Mouse (Mus musculus): ENCODE data around the gene Fam83e. TPM values are rescaled to one million over a fixed set of nuclear protein-coding genes. Genes with fewer than 3 reads are reported as not detected.

Gene Fam83e
- polyA plus RNA-seq, 1 experiment from 2014 or later, result 1.1 TPM

DNA sequence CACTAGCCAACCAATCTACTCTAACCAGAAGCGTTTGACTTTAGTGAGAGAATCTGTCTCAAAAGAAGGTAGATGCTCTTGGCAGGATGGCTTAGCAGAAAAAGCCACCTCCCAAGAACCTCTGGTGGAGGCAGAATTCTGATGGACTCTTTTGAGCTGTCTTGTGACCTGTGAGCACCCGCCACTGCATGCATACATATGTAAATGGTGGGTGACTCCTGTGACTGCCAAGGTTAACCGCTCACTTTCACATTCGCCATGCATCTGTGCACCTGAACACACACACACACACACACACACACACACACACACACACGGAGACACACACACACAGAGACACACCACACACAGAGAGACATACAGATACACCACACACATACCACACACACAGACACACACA is 26.4 kb downstream of the Fam83e start:
- Histone ChIP-seq H3K9me3 (ENCODE audit: low read length) (no peaks in the 10 kb centered on the region; the same call in 1 of the 2 replicates), H3K4me1 (ENCODE audit: insufficient read depth, low read length) (peaks cover 10% of the 10 kb centered on the region; the same call in 1 of the 2 replicates), H3K9ac (replicated peaks; ENCODE audit: low read length) (no peak overlapping the region), H3K36me3 (ENCODE audit: insufficient read depth, low read length) (no peaks in the 10 kb centered on the region), H3K27ac (ENCODE audit: low read length) (no peak overlapping the region), H3K4me2 (replicated peaks; ENCODE audit: low read depth, low read length) (no peak overlapping the region), H3K27me3 (ENCODE audit: insufficient read depth, low read length) (no peaks in the 10 kb centered on the region), H3K4me3 (ENCODE audit: low read length) (no peak overlapping the region)
- ATAC-seq (ENCODE audit: low FRiP score, low TSS enrichment), result no peak
- WGBS, result 89% methylated on average over 5 of the region's 5 CpGs

DNA sequence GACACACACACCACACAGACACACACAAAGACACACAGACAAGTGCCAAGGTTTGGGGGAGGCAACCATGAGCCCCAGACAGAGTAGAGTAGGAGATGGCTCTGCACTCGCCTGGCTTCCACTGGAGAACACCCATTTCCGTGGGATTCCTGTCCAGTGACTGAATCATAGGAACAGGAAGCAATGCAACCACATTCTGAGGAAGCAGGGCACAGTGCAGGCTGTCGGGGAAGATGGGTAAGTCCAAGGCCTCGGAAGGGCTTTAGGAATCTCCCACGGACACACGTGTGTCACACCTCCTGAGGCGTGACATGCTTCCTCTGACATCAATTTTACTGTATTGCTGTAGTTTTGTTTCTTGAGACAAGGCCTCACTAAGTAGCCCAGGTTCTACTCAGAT is 27.1 kb downstream of the Fam83e start:
- no peak overlapping the region for H3K27ac ChIP-seq (ENCODE audit: low read length)
- H3K36me3 ChIP-seq (ENCODE audit: insufficient read depth, low read length), result no peaks in the 10 kb centered on the region
- H3K4me2 ChIP-seq (replicated peaks; ENCODE audit: low read depth, low read length), result no peak overlapping the region
- WGBS, result 52% methylated on average over 7 of the region's 7 CpGs
- ATAC-seq (ENCODE audit: low FRiP score, low TSS enrichment), result no peak
- H3K4me3 ChIP-seq (ENCODE audit: low read length), result no peak overlapping the region
- no peaks in the 10 kb centered on the region for H3K27me3 ChIP-seq (ENCODE audit: insufficient read depth, low read length)
- H3K9ac ChIP-seq (replicated peaks; ENCODE audit: low read length), result no peak overlapping the region
- H3K4me1 ChIP-seq (ENCODE audit: insufficient read depth, low read length), result peaks cover 10% of the 10 kb centered on the region; the same call in 1 of the 2 replicates
- no peaks in the 10 kb centered on the region; the same call in 1 of the 2 replicates for H3K9me3 ChIP-seq (ENCODE audit: low read length)

DNA sequence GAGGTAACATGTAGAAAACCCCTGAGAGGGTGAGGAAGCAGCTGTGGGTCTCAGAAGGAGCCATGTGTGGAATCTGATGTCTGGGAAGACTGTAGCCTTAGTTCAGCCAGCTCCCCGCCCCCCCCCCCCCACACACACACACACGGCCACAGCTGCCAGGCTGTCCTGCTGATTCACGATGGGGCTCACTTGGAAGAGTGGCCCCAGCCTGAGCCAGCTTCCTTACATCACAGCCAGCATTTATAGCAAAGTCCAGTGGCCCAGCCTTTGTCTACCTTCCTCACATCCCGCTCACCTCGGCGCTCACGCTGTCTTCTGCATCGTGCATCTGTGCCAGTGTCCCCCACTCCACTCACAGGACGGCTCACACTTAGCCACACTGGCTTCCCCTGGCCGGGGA is 28.4 kb downstream of the Fam83e start:
- H3K4me3 ChIP-seq (ENCODE audit: low read length), result no peak overlapping the region
- no peaks in the 10 kb centered on the region for H3K36me3 ChIP-seq (ENCODE audit: insufficient read depth, low read length)
- no peak overlapping the region for H3K27ac ChIP-seq (ENCODE audit: low read length)
- 29% methylated on average over 9 of the region's 10 CpGs for WGBS
- H3K4me1 ChIP-seq (ENCODE audit: insufficient read depth, low read length), result peaks cover 10% of the 10 kb centered on the region; the same call in 1 of the 2 replicates
- no peak overlapping the region for H3K4me2 ChIP-seq (replicated peaks; ENCODE audit: low read depth, low read length)
- peak; percentile 46; the same call in 1 of the 2 replicates for ATAC-seq (ENCODE audit: low FRiP score, low TSS enrichment)
- H3K27me3 ChIP-seq (ENCODE audit: insufficient read depth, low read length), result no peaks in the 10 kb centered on the region
- H3K9ac ChIP-seq (replicated peaks; ENCODE audit: low read length), result 0 out of 2 replicates have a peak overlapping the region, but pooled peaks have one; percentile 37
- no peaks in the 10 kb centered on the region; the same call in 1 of the 2 replicates for H3K9me3 ChIP-seq (ENCODE audit: low read length)

DNA sequence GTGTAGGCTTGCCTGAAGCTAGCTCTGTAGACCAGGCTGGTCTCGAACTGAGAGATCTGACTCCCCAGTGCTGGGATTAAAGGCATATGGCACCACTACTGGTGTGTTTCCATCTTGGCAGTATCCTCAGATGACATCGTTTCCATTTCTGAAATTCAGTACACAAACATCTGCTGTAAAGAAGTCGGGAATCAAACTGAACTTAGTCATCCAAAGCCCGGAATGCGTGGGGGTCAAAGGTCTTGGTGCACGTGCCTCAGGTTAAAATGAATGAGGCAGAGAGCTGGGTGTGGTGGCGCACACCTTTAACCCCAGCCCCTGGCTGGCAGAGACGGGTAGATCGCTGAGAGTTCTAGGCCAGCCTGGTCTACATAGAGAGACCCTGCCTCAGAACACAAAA is 29.1 kb downstream of the Fam83e start:
- 55% methylated on average over 9 of the region's 9 CpGs for WGBS
- no peak for ATAC-seq (ENCODE audit: low FRiP score, low TSS enrichment)
- Histone ChIP-seq H3K27ac (ENCODE audit: low read length) (no peak overlapping the region), H3K4me3 (ENCODE audit: low read length) (no peak overlapping the region), H3K4me2 (replicated peaks; ENCODE audit: low read depth, low read length) (no peak overlapping the region), H3K27me3 (ENCODE audit: insufficient read depth, low read length) (no peaks in the 10 kb centered on the region), H3K4me1 (ENCODE audit: insufficient read depth, low read length) (peaks cover 10% of the 10 kb centered on the region; the same call in 1 of the 2 replicates), H3K9me3 (ENCODE audit: low read length) (no peaks in the 10 kb centered on the region; the same call in 1 of the 2 replicates), H3K9ac (replicated peaks; ENCODE audit: low read length) (no peak overlapping the region), H3K36me3 (ENCODE audit: insufficient read depth, low read length) (no peaks in the 10 kb centered on the region)

DNA sequence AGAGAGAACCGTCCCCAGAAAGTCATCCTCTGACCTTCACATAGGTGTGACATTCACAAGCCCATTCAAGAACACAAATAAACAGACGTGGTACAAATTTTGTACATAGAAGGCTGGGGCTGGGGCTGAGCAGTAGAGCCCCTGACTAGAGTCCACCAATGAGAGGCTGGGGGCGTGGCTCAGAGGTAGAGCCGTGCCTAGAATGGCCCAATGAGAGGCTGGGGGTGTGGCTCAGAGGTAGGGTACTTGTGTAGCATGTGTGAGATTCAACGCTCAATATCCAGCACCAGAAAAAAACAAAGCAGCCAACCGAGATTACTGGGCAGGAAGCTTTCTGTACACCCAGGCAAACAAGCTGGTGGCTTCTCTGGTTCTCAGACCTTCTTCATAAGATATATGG is 34.7 kb downstream of the Fam83e start:
- no peak for ATAC-seq (ENCODE audit: low FRiP score, low TSS enrichment)
- H3K4me3 ChIP-seq (ENCODE audit: low read length), result no peak overlapping the region
- H3K27ac ChIP-seq (ENCODE audit: low read length), result no peak overlapping the region

DNA sequence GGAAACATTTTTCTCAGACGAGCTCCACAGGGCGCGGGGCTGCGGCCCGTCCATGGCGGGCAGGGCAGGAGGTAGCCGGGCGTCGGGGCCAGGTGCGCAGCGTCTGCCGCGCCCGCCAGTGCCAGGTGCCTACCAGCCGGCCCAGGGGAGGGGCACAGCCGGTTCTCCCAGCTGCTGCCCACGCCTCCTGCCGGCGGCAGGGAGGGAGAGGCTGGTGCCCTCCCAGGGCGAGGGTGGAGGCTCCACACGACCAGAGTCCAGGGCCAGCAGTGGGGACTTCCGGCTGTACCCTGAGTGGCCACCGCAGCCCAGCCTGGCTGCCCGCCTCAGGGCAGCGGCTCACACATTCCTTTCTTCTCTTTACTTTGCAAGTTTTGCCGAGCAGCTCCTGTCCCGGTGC is 38.4 kb downstream of the Fam83e start:
- ATAC-seq (ENCODE audit: low FRiP score, low TSS enrichment), result peak; percentile 92
- H3K27me3 ChIP-seq (ENCODE audit: insufficient read depth, low read length), result peaks cover 21% of the 10 kb centered on the region
- peak overlapping the region; percentile 54 for H3K9ac ChIP-seq (replicated peaks; ENCODE audit: low read length)
- H3K4me1 ChIP-seq (ENCODE audit: insufficient read depth, low read length), result peaks cover 5% of the 10 kb centered on the region; the same call in 1 of the 2 replicates
- H3K4me2 ChIP-seq (replicated peaks; ENCODE audit: low read depth, low read length), result peak overlapping the region; percentile 53
- WGBS, result 3% methylated on average over 27 of the region's 27 CpGs
- no peaks in the 10 kb centered on the region for H3K9me3 ChIP-seq (ENCODE audit: low read length)
- no peaks in the 10 kb centered on the region for H3K36me3 ChIP-seq (ENCODE audit: insufficient read depth, low read length)
- H3K4me3 ChIP-seq (ENCODE audit: low read length), result peak overlapping the region; percentile 30
- H3K27ac ChIP-seq (ENCODE audit: low read length), result no peak overlapping the region

More for the DNA sequence above, 34.7 kb downstream of the Fam83e start:
- no peak overlapping the region for H3K9ac ChIP-seq (replicated peaks; ENCODE audit: low read length)
- H3K9me3 ChIP-seq (ENCODE audit: low read length), result no peaks in the 10 kb centered on the region
- peaks cover 5% of the 10 kb centered on the region; the same call in 1 of the 2 replicates for H3K4me1 ChIP-seq (ENCODE audit: insufficient read depth, low read length)
- H3K27me3 ChIP-seq (ENCODE audit: insufficient read depth, low read length), result peaks cover 21% of the 10 kb centered on the region
- no peak overlapping the region for H3K4me2 ChIP-seq (replicated peaks; ENCODE audit: low read depth, low read length)
- WGBS, result 55% methylated on average over 6 of the region's 6 CpGs
- no peaks in the 10 kb centered on the region for H3K36me3 ChIP-seq (ENCODE audit: insufficient read depth, low read length)

DNA sequence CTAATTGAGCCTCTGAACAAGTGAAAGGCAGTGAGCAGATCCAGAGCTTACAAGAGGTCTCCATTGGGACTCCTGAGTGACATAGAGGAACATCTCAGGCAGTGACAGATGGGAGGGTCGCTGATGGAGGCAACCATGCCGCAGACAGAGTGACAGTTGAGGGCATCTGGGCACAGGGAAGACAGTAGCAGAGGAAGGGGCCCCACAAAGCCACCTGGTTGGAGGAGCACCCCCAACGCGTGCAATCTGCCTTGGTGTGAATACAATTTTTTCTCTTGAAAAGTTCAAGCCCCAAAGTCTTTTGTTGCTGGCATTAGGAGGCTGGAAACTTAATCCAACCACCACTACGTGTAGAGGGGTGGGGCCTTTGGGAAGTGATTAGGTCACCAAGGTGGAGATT is 39.1 kb downstream of the Fam83e start:
- Histone ChIP-seq H3K9ac (replicated peaks; ENCODE audit: low read length) (no peak overlapping the region), H3K27me3 (ENCODE audit: insufficient read depth, low read length) (peaks cover 21% of the 10 kb centered on the region), H3K9me3 (ENCODE audit: low read length) (no peaks in the 10 kb centered on the region), H3K4me3 (ENCODE audit: low read length) (no peak overlapping the region), H3K27ac (ENCODE audit: low read length) (no peak overlapping the region), H3K4me2 (replicated peaks; ENCODE audit: low read depth, low read length) (no peak overlapping the region), H3K4me1 (ENCODE audit: insufficient read depth, low read length) (peaks cover 5% of the 10 kb centered on the region; the same call in 1 of the 2 replicates), H3K36me3 (ENCODE audit: insufficient read depth, low read length) (no peaks in the 10 kb centered on the region)
- 65% methylated on average over 5 of the region's 5 CpGs for WGBS
- ATAC-seq (ENCODE audit: low FRiP score, low TSS enrichment), result 0 out of 2 replicates have a peak, but pooled peaks have one; percentile 9

DNA sequence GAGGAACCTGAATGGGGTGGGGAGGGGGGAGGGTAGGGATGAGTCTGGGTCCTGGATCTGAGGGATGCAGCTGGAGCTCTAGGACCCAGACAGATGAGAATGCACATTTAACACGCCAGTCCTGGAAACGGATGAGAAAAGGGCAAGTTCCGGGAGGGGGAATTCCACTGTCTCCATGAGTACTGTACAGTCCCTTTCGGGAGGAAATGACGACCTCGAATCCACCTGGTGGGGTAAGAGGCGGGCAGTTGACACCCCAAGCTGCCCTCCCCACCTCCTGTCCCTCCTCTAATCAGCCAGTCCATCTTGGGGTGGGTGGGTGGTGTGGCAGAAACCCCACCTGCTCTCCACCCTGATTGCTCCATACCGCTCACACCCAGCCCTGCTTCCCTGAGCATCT is 45.0 kb downstream of the Fam83e start:
- Histone ChIP-seq H3K36me3 (ENCODE audit: insufficient read depth, low read length) (no peaks in the 10 kb centered on the region), H3K27ac (ENCODE audit: low read length) (no peak overlapping the region), H3K9ac (replicated peaks; ENCODE audit: low read length) (no peak overlapping the region), H3K4me3 (ENCODE audit: low read length) (no peak overlapping the region), H3K27me3 (ENCODE audit: insufficient read depth, low read length) (no peaks in the 10 kb centered on the region), H3K9me3 (ENCODE audit: low read length) (no peaks in the 10 kb centered on the region), H3K4me1 (ENCODE audit: insufficient read depth, low read length) (no peaks in the 10 kb centered on the region), H3K4me2 (replicated peaks; ENCODE audit: low read depth, low read length) (no peak overlapping the region)
- 51% methylated on average over 8 of the region's 8 CpGs for WGBS
- ATAC-seq (ENCODE audit: low FRiP score, low TSS enrichment), result no peak

DNA sequence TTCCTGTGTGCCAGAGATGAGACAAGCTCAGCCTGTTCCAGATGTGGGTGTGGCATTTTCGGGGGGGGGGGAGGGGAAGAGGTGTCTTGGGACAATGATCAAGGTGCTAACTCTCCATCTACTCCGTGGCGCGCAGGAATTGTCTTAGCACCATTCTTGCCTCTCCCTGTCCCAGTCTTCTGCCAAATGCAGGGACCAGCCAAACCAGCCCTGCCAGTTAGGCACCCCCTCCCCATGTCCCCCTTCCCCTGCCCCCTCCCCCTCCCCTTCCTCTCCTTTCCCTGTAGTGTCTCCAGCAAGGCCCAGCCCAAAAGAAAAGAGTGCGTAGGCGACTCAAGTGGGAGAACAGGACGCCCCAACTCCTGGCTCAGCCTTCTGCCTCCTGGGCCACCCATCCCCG is 45.8 kb downstream of the Fam83e start:
- H3K4me2 ChIP-seq (replicated peaks; ENCODE audit: low read depth, low read length), result no peak overlapping the region
- 0 out of 2 replicates have a peak, but pooled peaks have one; percentile 12 for ATAC-seq (ENCODE audit: low FRiP score, low TSS enrichment)
- no peaks in the 10 kb centered on the region for H3K4me1 ChIP-seq (ENCODE audit: insufficient read depth, low read length)
- H3K27ac ChIP-seq (ENCODE audit: low read length), result no peak overlapping the region
- WGBS, result 43% methylated on average over 6 of the region's 8 CpGs
- H3K9ac ChIP-seq (replicated peaks; ENCODE audit: low read length), result no peak overlapping the region
- H3K36me3 ChIP-seq (ENCODE audit: insufficient read depth, low read length), result no peaks in the 10 kb centered on the region
- no peaks in the 10 kb centered on the region for H3K9me3 ChIP-seq (ENCODE audit: low read length)
- no peaks in the 10 kb centered on the region for H3K27me3 ChIP-seq (ENCODE audit: insufficient read depth, low read length)
- no peak overlapping the region for H3K4me3 ChIP-seq (ENCODE audit: low read length)

DNA sequence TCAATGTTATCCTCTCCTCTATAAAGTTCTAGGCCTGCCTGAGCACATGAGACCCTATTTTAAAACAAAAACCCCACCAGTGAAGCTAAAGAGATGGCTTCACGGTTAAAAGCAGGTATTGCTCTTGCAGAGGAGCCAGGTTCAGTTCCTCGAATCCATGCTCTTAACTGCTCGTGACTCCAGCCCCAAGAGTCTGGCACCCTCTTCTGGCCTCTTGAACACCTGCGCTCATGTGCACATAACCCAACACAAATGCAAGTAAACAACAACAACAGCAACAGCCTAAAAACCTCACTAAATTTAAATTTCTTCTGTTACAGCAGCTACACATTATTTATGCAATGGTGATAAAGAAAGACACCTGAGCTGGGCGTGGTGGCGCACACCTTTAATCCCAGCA is 46.5 kb downstream of the Fam83e start:
- Histone ChIP-seq H3K4me2 (replicated peaks; ENCODE audit: low read depth, low read length) (no peak overlapping the region), H3K9ac (replicated peaks; ENCODE audit: low read length) (no peak overlapping the region), H3K27me3 (ENCODE audit: insufficient read depth, low read length) (no peaks in the 10 kb centered on the region), H3K4me3 (ENCODE audit: low read length) (no peak overlapping the region), H3K36me3 (ENCODE audit: insufficient read depth, low read length) (no peaks in the 10 kb centered on the region), H3K27ac (ENCODE audit: low read length) (no peak overlapping the region), H3K4me1 (ENCODE audit: insufficient read depth, low read length) (no peaks in the 10 kb centered on the region), H3K9me3 (ENCODE audit: low read length) (no peaks in the 10 kb centered on the region)
- WGBS, result 97% methylated on average over 6 of the region's 6 CpGs
- ATAC-seq (ENCODE audit: low FRiP score, low TSS enrichment), result no peak

All from kidney, embryonic 16.5 days (tissue).